15 mouse cellular contexts compared by ENCODE assay signal in the genomic region with DNA sequence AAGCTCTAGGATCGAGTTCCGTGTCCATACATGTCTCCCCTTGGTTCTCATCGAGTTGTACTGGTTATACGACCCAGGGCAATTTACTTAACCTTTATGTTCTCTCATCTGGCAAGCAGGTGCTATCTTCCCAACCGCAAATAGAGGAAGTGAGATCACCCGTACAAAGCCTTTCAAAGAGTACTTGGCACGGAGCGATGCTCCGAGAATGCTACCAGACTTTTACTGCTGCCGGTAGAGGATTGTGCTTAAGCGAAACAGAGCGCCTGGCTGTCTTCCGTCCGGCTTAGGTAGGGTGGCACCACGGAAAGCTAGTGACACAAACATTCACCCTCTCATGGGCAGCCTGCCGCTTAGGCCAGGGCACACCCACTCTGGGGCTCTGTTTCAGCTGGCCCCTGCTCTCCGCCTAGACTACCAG. TPM values are rescaled to one million over a fixed set of nuclear protein-coding genes. Genes with fewer than 3 reads are reported as not detected.
DNase-seq lines count a peak whose midpoint lies in the region; ATAC-seq lines count a peak whose summit lies in the region.
"Had no signal": no experiment of that assay in that cellular context is flagged by ENCODE, and none has a peak within 500 bp of the region (broad histone marks: within the 10 kb centered on the region; RNA-seq: fewer than 3 reads in every experiment).

No protein-coding gene starts in this region.

- no peaks in the 10 kb centered on the region for H3K36me3 ChIP-seq in liver, embryonic 12.5 days
- H3K36me3 ChIP-seq: limb, embryonic 12.5 days; neural tube, embryonic 15.5 days had no signal

- no peaks in the 10 kb centered on the region for H3K4me1 ChIP-seq in liver, embryonic 12.5 days
- H3K4me1 ChIP-seq: limb, embryonic 12.5 days; megakaryocyte, embryonic 14.5 days; neural tube, embryonic 15.5 days had no signal

- no peak overlapping the region for H3K9ac ChIP-seq in liver, embryonic 12.5 days
- H3K9ac ChIP-seq: limb, embryonic 12.5 days; neural tube, embryonic 15.5 days had no signal

- intact Hi-C loops in heart, postnatal 25 days (cut with DNase I), result no loop called here

- DNase-seq in heart, postnatal 4 days, result peak; percentile 17
- DNase-seq in heart, postnatal 25 days (ENCODE audit: low spot score), result no peak
- DNase-seq in T-cell, adult 2 months (ENCODE audit: low spot score), result peak; percentile 68
- DNase-seq in large intestine, adult 2 months (ENCODE audit: low read depth, low spot score), result peak; percentile 70
- DNase-seq in thymus, postnatal 0 days (ENCODE audit: low spot score), result peak; percentile 72
- DNase-seq in cerebellum, adult 11 months, result no peak
- no peak for DNase-seq in frontal cortex, postnatal 25 days (ENCODE audit: low spot score in 2 of 2)
- DNase-seq: adrenal gland, postnatal 10 days; embryo, embryonic 11 days; kidney, adult 2 months had no signal

- no peak overlapping the region for H3K27ac ChIP-seq in liver, embryonic 12.5 days
- H3K27ac ChIP-seq: heart, adult 2 months; limb, embryonic 12.5 days; neural tube, embryonic 15.5 days had no signal

- H3K27me3 ChIP-seq in liver, embryonic 12.5 days (replicated peaks), result no peaks in the 10 kb centered on the region
- H3K27me3 ChIP-seq: limb, embryonic 12.5 days; megakaryocyte, embryonic 14.5 days; neural tube, embryonic 15.5 days had no signal

- no peak overlapping the region for H3K4me2 ChIP-seq in liver, embryonic 12.5 days
- H3K4me2 ChIP-seq: limb, embryonic 12.5 days; neural tube, embryonic 15.5 days had no signal

- WGBS in large intestine, adult 2 months, result 21% methylated on average over 17 of the region's 17 CpGs
- WGBS in liver, embryonic 12.5 days (ENCODE audit: insufficient replicate concordance), result 78% methylated on average over 17 of the region's 17 CpGs

- ATAC-seq in liver, embryonic 12.5 days, result no peak

- H3K4me3 ChIP-seq in liver, embryonic 12.5 days, result no peak overlapping the region
- H3K4me3 ChIP-seq: heart, adult 2 months; limb, embryonic 12.5 days; megakaryocyte, embryonic 14.5 days; neural tube, embryonic 15.5 days had no signal

- H3K9me3 ChIP-seq in liver, embryonic 12.5 days (replicated peaks), result no peaks in the 10 kb centered on the region
- H3K9me3 ChIP-seq: limb, embryonic 12.5 days; neural tube, embryonic 15.5 days had no signal

RNA-seq across cellular contexts. Expression of a gene that starts 57.0 kb away (rescaled TPM):
- 10 to 100 TPM; 34.9 to 35.9 TPM for total RNA-seq in heart, postnatal 4 days (2021)
- total RNA-seq in heart, postnatal 25 days (2021), result 10 to 100 TPM; 26.6 to 26.8 TPM
- polyA plus RNA-seq in large intestine, adult 2 months (2012; rRNA removed), result 22.8 and 30.2 TPM in 2 replicates
- polyA plus RNA-seq in thymus, postnatal 0 days (2015; fragmentation: Nextera tagmentation; extraction: Ambion mirVana), result 14.7 and 16.4 TPM in 2 replicates
- polyA plus RNA-seq in liver, embryonic 12.5 days (2016; fragmentation: Nextera tagmentation; extraction: Ambion mirVana), result 9.5 and 10.2 TPM in 2 replicates

Comparison
In these comparisons a context has a peak if more than half of its experiments do, and no peak if none do; other contexts are left out.
1. DNase-seq: peak in heart, postnatal 4 days (single experiment), T-cell, adult 2 months (single experiment), large intestine, adult 2 months (single experiment) and thymus, postnatal 0 days (single experiment); none in heart, postnatal 25 days (single experiment), cerebellum, adult 11 months (single experiment) and frontal cortex, postnatal 25 days (0 of 2).